Mouse (Mus musculus): Measurements from ENCODE around the gene Cplx1.

The Cplx1 gene

GRCm38 (mm10) chr5:108549489-108550206, at the start of gene Cplx1:
Gene Cplx1 (minus strand): TSS chr5:108550024.
- DNase-seq (ENCODE audit: low read depth) = peak; percentile 31

- no peak for DNase-seq (ENCODE audit: low read depth)
Observed at GRCm38 (mm10) chr5:108581361-108581891, 31.6 kb upstream of the Cplx1 start.

GRCm38 (mm10) chr5:108573054-108573453, 23.2 kb upstream of the Cplx1 start:
- no peak for DNase-seq (ENCODE audit: low read depth)

GRCm38 (mm10) chr5:108570991-108571390, 21.2 kb upstream of the Cplx1 start:
- no peak for DNase-seq (ENCODE audit: low read depth)

GRCm38 (mm10) chr5:108567104-108567503, 17.3 kb upstream of the Cplx1 start:
- DNase-seq (ENCODE audit: low read depth) = no peak

GRCm38 (mm10) chr5:108566523-108566922, 16.7 kb upstream of the Cplx1 start:
- no peak for DNase-seq (ENCODE audit: low read depth)

GRCm38 (mm10) chr5:108565381-108565780, 15.6 kb upstream of the Cplx1 start:
- DNase-seq (ENCODE audit: low read depth) = no peak

GRCm38 (mm10) chr5:108564346-108564745, 14.5 kb upstream of the Cplx1 start:
- no peak for DNase-seq (ENCODE audit: low read depth)

- no peak for DNase-seq (ENCODE audit: low read depth)
Observed at GRCm38 (mm10) chr5:108562483-108562882, 12.7 kb upstream of the Cplx1 start.

- DNase-seq (ENCODE audit: low read depth) = no peak
Observed at GRCm38 (mm10) chr5:108556986-108557385, 7.2 kb upstream of the Cplx1 start.

GRCm38 (mm10) chr5:108554041-108554440, 4.2 kb upstream of the Cplx1 start:
- DNase-seq (ENCODE audit: low read depth) = no peak

- no peak for DNase-seq (ENCODE audit: low read depth)
Observed at GRCm38 (mm10) chr5:108550207-108550594, 377 bp upstream of the Cplx1 start.

- no peak for DNase-seq (ENCODE audit: low read depth)
Observed at GRCm38 (mm10) chr5:108549137-108549488, 711 bp downstream of the Cplx1 start.

- DNase-seq (ENCODE audit: low read depth) = no peak
Observed at GRCm38 (mm10) chr5:108547636-108548035, 2.2 kb downstream of the Cplx1 start.

GRCm38 (mm10) chr5:108543516-108544291, 6.1 kb downstream of the Cplx1 start:
- no peak for DNase-seq (ENCODE audit: low read depth)

GRCm38 (mm10) chr5:108534188-108534587, 15.6 kb downstream of the Cplx1 start:
- DNase-seq (ENCODE audit: low read depth) = no peak

GRCm38 (mm10) chr5:108522597-108522996, 27.2 kb downstream of the Cplx1 start:
- no peak for DNase-seq (ENCODE audit: low read depth)

- DNase-seq (ENCODE audit: low read depth) = no peak
Observed at GRCm38 (mm10) chr5:108521896-108522295, 27.9 kb downstream of the Cplx1 start.

GRCm38 (mm10) chr5:108521016-108521415, 28.8 kb downstream of the Cplx1 start:
- DNase-seq (ENCODE audit: low read depth) = no peak

GRCm38 (mm10) chr5:108520153-108520552, 29.7 kb downstream of the Cplx1 start:
- DNase-seq (ENCODE audit: low read depth) = no peak

GRCm38 (mm10) chr5:108518951-108519350, 30.9 kb downstream of the Cplx1 start:
- no peak for DNase-seq (ENCODE audit: low read depth)

GRCm38 (mm10) chr5:108518106-108518885, 31.5 kb downstream of the Cplx1 start:
- DNase-seq (ENCODE audit: low read depth) = no peak

All from induced T-regulatory cell, adult 2 months (primary cell).